Mouse (Mus musculus) 3T3-L1 (cell line): ENCODE measurements around the gene Olfr1293-ps.

Experiments used
- DNase-seq: peaks from one replicate; pipeline ENCODE4 v3.0.0-alpha.2; 2015; ENCODE audit warnings: low read depth, low spot score

Gene Olfr1293-ps

DNA sequence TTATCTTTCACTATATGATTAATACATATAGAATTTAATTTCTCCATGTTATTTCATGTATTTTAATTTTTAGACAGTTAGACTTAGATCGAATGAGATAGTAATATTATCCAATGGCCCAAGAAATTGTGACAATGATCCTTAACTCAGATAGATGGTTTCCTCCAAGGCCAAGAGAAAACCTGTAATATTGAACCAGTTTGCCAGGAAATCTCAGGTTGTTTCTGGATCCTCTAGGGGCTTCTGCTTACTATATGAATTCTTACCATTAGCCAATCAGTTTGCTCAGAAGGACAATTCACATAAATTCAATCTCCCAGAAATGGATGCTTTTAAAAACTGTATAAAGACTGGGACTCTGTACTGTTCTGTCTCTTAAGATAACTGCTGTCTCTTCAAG, at the start of gene Olfr1293-ps:
Gene Olfr1293-ps (plus strand): TSS at position 301 of the 400 bp plus-strand sequence.
- no peak for DNase-seq

DNA sequence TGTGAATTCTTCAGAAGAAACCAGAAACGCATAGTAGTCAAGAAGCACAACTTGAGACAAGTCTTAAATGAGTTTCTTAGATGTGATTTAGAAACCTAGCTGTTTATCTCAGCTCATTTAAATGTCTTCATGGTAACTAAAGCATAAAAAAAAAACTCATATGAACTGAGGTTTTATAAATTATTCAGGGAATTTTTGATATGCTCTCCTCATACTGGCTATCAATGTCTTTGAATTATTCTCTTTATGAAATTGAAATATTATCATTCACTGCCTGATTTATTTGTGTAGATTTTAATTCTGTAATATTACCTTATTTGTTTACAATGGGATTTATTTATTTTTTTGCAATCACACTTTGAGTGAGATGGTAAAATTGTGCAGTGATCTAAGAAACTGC, 44.5 kb upstream of the Olfr1293-ps start, which contains the start of gene Olfr1289:
Gene Olfr1289 (plus strand): TSS at position 301 of the 400 bp plus-strand sequence.
- no peak for DNase-seq

DNA sequence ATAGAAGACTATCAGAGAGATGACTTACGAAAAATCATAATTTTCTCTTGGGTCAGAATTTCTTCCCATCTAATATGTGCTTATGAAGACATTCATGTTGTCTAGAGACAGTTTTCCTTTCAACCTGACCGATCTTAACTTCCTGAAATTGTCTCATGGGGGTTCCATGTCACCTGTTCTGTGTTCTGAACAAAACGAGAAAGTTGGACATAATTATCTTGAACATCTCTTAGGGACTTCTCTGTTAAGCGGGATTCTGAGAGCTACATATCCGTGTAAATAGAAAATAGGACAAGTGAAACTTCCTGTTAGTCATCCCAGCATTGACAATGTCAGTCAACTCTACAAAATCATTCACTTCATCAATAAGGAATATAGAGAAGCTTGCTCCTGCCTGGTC, 31.3 kb upstream of the Olfr1293-ps start, which contains the start of gene Olfr1290:
Gene Olfr1290 (minus strand): TSS at position 101 of the 400 bp plus-strand sequence.
- no peak for DNase-seq

DNA sequence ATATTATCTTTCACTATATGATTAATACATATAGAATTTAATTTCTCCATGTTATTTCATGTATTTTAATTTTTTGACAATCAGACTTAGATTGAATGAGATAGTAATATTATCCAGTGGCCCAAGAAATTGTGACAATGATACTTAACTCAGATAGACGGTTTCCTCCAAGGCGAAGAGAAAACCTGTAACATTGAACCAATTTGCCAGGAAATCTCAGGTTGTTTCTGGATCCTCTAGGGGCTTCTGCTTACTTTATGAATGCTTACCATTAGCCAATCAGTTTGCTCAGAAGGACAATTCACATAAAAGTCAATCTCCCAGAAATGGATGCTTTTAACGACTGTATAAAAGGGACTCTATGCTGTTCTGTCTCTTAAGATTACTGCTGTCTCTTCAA, 28.1 kb upstream of the Olfr1293-ps start, which contains the start of gene Olfr1291-ps1:
Gene Olfr1291-ps1 (plus strand): TSS at position 301 of the 400 bp plus-strand sequence.
- DNase-seq, result no peak

DNA sequence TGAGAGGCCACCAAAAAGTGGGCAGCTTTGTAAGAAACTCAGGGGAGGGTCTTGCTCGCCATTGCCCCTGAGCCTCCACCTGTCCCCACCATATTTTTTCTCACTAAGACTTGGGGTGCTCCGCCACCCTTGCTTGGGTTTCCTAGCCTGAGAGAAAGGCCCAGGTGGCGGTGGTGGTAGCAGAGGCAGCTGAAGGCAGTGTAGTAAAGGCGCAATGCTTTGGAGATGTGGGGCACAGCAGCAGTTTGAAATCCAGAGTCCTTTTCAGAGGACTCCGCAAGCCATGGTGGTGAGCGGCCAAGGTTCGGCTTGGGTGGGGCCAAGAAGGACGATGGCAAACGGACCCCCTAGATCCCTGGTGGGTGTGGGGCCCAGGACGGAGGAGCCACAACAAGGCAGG, 7.6 kb upstream of the Olfr1293-ps start:
- DNase-seq, result no peak

DNA sequence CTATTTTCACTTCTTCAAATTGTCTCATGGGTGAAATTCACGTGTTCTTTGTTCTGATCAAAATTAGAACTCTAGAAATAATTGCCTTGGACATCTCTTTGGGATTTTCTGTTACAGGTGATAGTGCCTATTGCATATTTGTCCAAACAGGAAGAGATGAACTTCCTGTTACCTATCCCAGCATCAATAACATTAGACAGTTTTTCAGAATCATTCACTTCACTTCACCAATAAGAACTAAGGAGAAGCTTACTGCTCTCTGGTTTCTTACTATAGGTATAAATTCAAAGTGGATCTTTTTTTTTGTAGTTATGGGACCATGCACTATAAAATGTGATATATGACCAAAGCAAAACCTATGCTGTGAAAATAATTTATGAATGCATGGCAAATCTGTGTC, 15.2 kb downstream of the Olfr1293-ps start, which contains the start of gene Olfr1294:
Gene Olfr1294 (minus strand): TSS at position 101 of the 400 bp plus-strand sequence.
- DNase-seq, result no peak

DNA sequence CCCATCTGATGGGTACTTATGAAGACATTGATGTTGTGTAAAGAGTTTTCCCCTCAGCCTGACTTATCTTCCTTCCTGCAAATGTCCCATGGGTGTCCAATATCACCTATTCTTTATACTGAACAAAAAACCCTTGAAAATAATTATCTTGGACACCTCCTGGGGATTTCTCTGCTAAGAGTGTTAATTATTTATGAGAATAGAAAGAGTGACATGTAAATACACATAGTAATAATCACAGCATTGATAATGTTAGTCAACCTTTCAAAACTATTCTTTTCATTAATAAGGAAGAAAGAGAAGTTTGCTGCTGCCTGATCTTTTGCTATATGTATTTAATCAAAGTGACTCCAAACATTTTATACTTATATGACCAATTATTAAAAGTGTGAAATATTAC, 44.6 kb downstream of the Olfr1293-ps start, which contains the start of gene Olfr1295:
Gene Olfr1295 (minus strand): TSS at position 101 of the 400 bp plus-strand sequence.
- no peak for DNase-seq
